Mouse (Mus musculus) cortical plate, adult 2 months (tissue): ENCODE results near the gene Mgat5b.

Source experiments
- CTCF ChIP-seq: fragments of 200-500 bp; IDR thresholded peaks from 2 replicates; pipeline ENCODE4 v1.5.1; 2011; ENCODE audit warnings: mild to moderate bottlenecking, control low read depth, low read length; ENCODE audit not compliant: insufficient read depth; ENCODE audit errors: extremely low read depth
- POLR2A ChIP-seq: fragments of 200-500 bp; IDR thresholded peaks from 2 replicates; pipeline ENCODE4 v1.6.1; 2011; ENCODE audit warnings: mild to moderate bottlenecking, low read length, control low read depth; ENCODE audit not compliant: insufficient read depth; ENCODE audit errors: extremely low read depth

- TF ChIP-seq CTCF, result no peak
- TF ChIP-seq POLR2A, result no peak
Observed at GRCm38 (mm10) chr11:116965061-116965460, 46.4 kb downstream of the Mgat5b start.
